Mouse (Mus musculus) megakaryocyte, adult 5-6 weeks (primary cell): Measurements from ENCODE around the gene Nubp1. TPM values are rescaled to one million over a fixed set of nuclear protein-coding genes. Genes with fewer than 3 reads are reported as not detected.

ENCODE experiments used
- ATAC-seq: 2 replicates; pipeline ENCODE4 v1.8.0; 2016; ENCODE audit warnings: mild to moderate bottlenecking, inconsistent platforms; ENCODE audit not compliant: poor library complexity, severe bottlenecking
- total RNA-seq, 2 experiments: library from RNA; stranded (forward) in 1 of 2; stranded (reverse) in 1 of 2; fragments of 153-499, 151-499 nt in 1 of 2; fragments of 221-1000, 200-1000 nt in 1 of 2; gene quantifications; 2 replicates each; pipeline versions ENCODE4 v1.2.3 to v1.2.4; 2015 to 2017

Gene Nubp1
- total RNA-seq, 2 experiments from 2014 or later = 46.1 to 49.2 TPM

- ATAC-seq = no peak
Observed at GRCm38 (mm10) chr16:10465011-10465681, 53.4 kb downstream of the Nubp1 start.

GRCm38 (mm10) chr16:10467391-10468107 is 55.8 kb downstream of the Nubp1 start:
- ATAC-seq = no peak

- no peak for ATAC-seq
Observed at GRCm38 (mm10) chr16:10468201-10468600, 56.5 kb downstream of the Nubp1 start.

GRCm38 (mm10) chr16:10471950-10472349 is 60.2 kb downstream of the Nubp1 start:
- no peak for ATAC-seq

Other genes with a start within 250 kb of the Nubp1 start
- 0.60 and 3.1 TPM in 2 replicates for gene Rpl39l, start 241.7 kb upstream of the Nubp1 start, total RNA-seq (2015)
- gene Rpl39l, start 241.7 kb upstream of the Nubp1 start, total RNA-seq (2017) = 1.6 TPM in 1 of 2 replicates, not detected in the other
- 0.32 TPM in 1 of 2 replicates, not detected in the other for gene Atf7ip2, start 219.2 kb upstream of the Nubp1 start, total RNA-seq (2015)
- gene Atf7ip2, start 219.2 kb upstream of the Nubp1 start, total RNA-seq (2017) = 0.11 TPM in 1 of 2 replicates, not detected in the other
- not detected in 2 replicates for gene Emp2, start 98.0 kb upstream of the Nubp1 start, total RNA-seq (2015)
- 0.07 and 0.33 TPM in 2 replicates for gene Emp2, start 98.0 kb upstream of the Nubp1 start, total RNA-seq (2017)
- not detected in 2 replicates for gene Tekt5, start 16.5 kb upstream of the Nubp1 start, total RNA-seq (2015)
- gene Tekt5, start 16.5 kb upstream of the Nubp1 start, total RNA-seq (2017) = 0.12 TPM in 1 of 2 replicates, not detected in the other
- gene Tvp23a, start 35.4 kb downstream of the Nubp1 start, total RNA-seq (2015) = 0.07 TPM in 1 of 2 replicates, not detected in the other
- 0.22 TPM in 1 of 2 replicates, not detected in the other for gene Tvp23a, start 35.4 kb downstream of the Nubp1 start, total RNA-seq (2017)
- gene Ciita, start 68.1 kb downstream of the Nubp1 start, total RNA-seq (2015) = 2.5 and 3.3 TPM in 2 replicates
- gene Ciita, start 68.1 kb downstream of the Nubp1 start, total RNA-seq (2017) = 3.2 and 3.7 TPM in 2 replicates
- 5.9 and 6.0 TPM in 2 replicates for gene Dexi, start 131.1 kb downstream of the Nubp1 start, total RNA-seq (2015)
- 4.3 and 7.0 TPM in 2 replicates for gene Dexi, start 131.1 kb downstream of the Nubp1 start, total RNA-seq (2017)
- gene Clec16a, start 133.4 kb downstream of the Nubp1 start, total RNA-seq (2015) = 26.8 and 28.8 TPM in 2 replicates
- gene Clec16a, start 133.4 kb downstream of the Nubp1 start, total RNA-seq (2017) = 19.4 and 20.7 TPM in 2 replicates